Mouse (Mus musculus): Measurements from ENCODE around the gene Larp6. TPM values are rescaled to one million over a fixed set of nuclear protein-coding genes. Genes with fewer than 3 reads are reported as not detected.

Gene Larp6
- total and polyA plus RNA-seq, 2 experiments from 2014 or later = 26.0 to 33.4 TPM

GRCm38 (mm10) chr9:60752636-60753035 is 39.8 kb downstream of the Larp6 start:
- Histone ChIP-seq H3K27ac (no peak overlapping the region), H3K4me1 (ENCODE audit: insufficient read depth, low read length) (no peaks in the 10 kb centered on the region), H3K4me2 (ENCODE audit: low read depth, low read length) (no peak overlapping the region), H3K9me3 (ENCODE audit: low read length) (no peaks in the 10 kb centered on the region), H3K27me3 (ENCODE audit: insufficient read depth, low read length) (no peaks in the 10 kb centered on the region), H3K4me3 (ENCODE audit: low read length) (no peak overlapping the region), H3K9ac (replicated peaks; ENCODE audit: low read length) (no peak overlapping the region), H3K36me3 (ENCODE audit: insufficient read depth, low read length) (no peaks in the 10 kb centered on the region)
- DNase-seq (ENCODE audit: low spot score) (no peak), ATAC-seq (no peak)
- no peak for TF ChIP-seq CTCF (IDR thresholded peaks at IDR 0.05; ENCODE audit: low read depth)

- Histone ChIP-seq H3K36me3 (ENCODE audit: insufficient read depth, low read length) (no peaks in the 10 kb centered on the region), H3K27me3 (ENCODE audit: insufficient read depth, low read length) (no peaks in the 10 kb centered on the region), H3K4me1 (ENCODE audit: insufficient read depth, low read length) (no peaks in the 10 kb centered on the region), H3K9me3 (ENCODE audit: low read length) (no peaks in the 10 kb centered on the region), H3K9ac (replicated peaks; ENCODE audit: low read length) (no peak overlapping the region), H3K4me3 (ENCODE audit: low read length) (no peak overlapping the region), H3K4me2 (ENCODE audit: low read depth, low read length) (no peak overlapping the region), H3K27ac (no peak overlapping the region)
- peak; percentile 92 for TF ChIP-seq CTCF (IDR thresholded peaks at IDR 0.05; ENCODE audit: low read depth)
- ATAC-seq (0 out of 2 replicates have a peak, but pooled peaks have one; percentile 62), DNase-seq (ENCODE audit: low spot score) (peak; percentile 78)
- WGBS = 39% methylated on average over 6 of the region's 6 CpGs
Observed at GRCm38 (mm10) chr9:60756258-60756657, 43.5 kb downstream of the Larp6 start.

- WGBS = 65% methylated on average over 15 of the region's 15 CpGs
- Histone ChIP-seq H3K9me3 (ENCODE audit: low read length) (no peaks in the 10 kb centered on the region), H3K4me1 (ENCODE audit: insufficient read depth, low read length) (no peaks in the 10 kb centered on the region), H3K9ac (replicated peaks; ENCODE audit: low read length) (no peak overlapping the region), H3K27ac (0 out of 2 replicates have a peak overlapping the region, but pooled peaks have one; percentile 12), H3K27me3 (ENCODE audit: insufficient read depth, low read length) (no peaks in the 10 kb centered on the region), H3K4me3 (ENCODE audit: low read length) (no peak overlapping the region), H3K36me3 (ENCODE audit: insufficient read depth, low read length) (no peaks in the 10 kb centered on the region), H3K4me2 (ENCODE audit: low read depth, low read length) (no peak overlapping the region)
- DNase-seq (ENCODE audit: low spot score) (peak; percentile 35), ATAC-seq (peak; percentile 27; the same call in 1 of the 2 replicates)
- no peak for TF ChIP-seq CTCF (IDR thresholded peaks at IDR 0.05; ENCODE audit: low read depth)
Observed at GRCm38 (mm10) chr9:60756866-60757740, 44.3 kb downstream of the Larp6 start.

GRCm38 (mm10) chr9:60757817-60758216 is 45.0 kb downstream of the Larp6 start:
- Histone ChIP-seq H3K4me3 (ENCODE audit: low read length) (no peak overlapping the region), H3K9ac (replicated peaks; ENCODE audit: low read length) (no peak overlapping the region), H3K36me3 (ENCODE audit: insufficient read depth, low read length) (no peaks in the 10 kb centered on the region), H3K27ac (no peak overlapping the region), H3K4me2 (ENCODE audit: low read depth, low read length) (no peak overlapping the region), H3K27me3 (ENCODE audit: insufficient read depth, low read length) (no peaks in the 10 kb centered on the region), H3K9me3 (ENCODE audit: low read length) (no peaks in the 10 kb centered on the region), H3K4me1 (ENCODE audit: insufficient read depth, low read length) (no peaks in the 10 kb centered on the region)
- ATAC-seq = no peak
- 62% methylated on average over 5 of the region's 5 CpGs for WGBS
- TF ChIP-seq CTCF (IDR thresholded peaks at IDR 0.05; ENCODE audit: low read depth) = no peak
- no peak for DNase-seq (ENCODE audit: low spot score)

GRCm38 (mm10) chr9:60759436-60760007 is 46.7 kb downstream of the Larp6 start:
- ATAC-seq = no peak
- peak; percentile 4 for DNase-seq (ENCODE audit: low spot score)
- 55% methylated on average over 10 of the region's 10 CpGs for WGBS
- Histone ChIP-seq H3K36me3 (ENCODE audit: insufficient read depth, low read length) (no peaks in the 10 kb centered on the region), H3K27ac (peak overlapping the region; percentile 37; the same call in 1 of the 2 replicates), H3K9ac (replicated peaks; ENCODE audit: low read length) (no peak overlapping the region), H3K27me3 (ENCODE audit: insufficient read depth, low read length) (no peaks in the 10 kb centered on the region), H3K4me2 (ENCODE audit: low read depth, low read length) (no peak overlapping the region), H3K4me3 (ENCODE audit: low read length) (no peak overlapping the region), H3K4me1 (ENCODE audit: insufficient read depth, low read length) (no peaks in the 10 kb centered on the region), H3K9me3 (ENCODE audit: low read length) (no peaks in the 10 kb centered on the region)
- TF ChIP-seq CTCF (IDR thresholded peaks at IDR 0.05; ENCODE audit: low read depth) = no peak

GRCm38 (mm10) chr9:60765181-60765580 is 52.4 kb downstream of the Larp6 start:
- no peak overlapping the region for H3K27ac ChIP-seq
- no peaks in the 10 kb centered on the region for H3K9me3 ChIP-seq (ENCODE audit: low read length)
- no peak for DNase-seq (ENCODE audit: low spot score)
- ATAC-seq = no peak
- H3K4me2 ChIP-seq (ENCODE audit: low read depth, low read length) = no peak overlapping the region
- H3K9ac ChIP-seq (replicated peaks; ENCODE audit: low read length) = no peak overlapping the region
- WGBS = 40% methylated on average over 2 of the region's 2 CpGs
- TF ChIP-seq CTCF (IDR thresholded peaks at IDR 0.05; ENCODE audit: low read depth) = no peak
- H3K4me3 ChIP-seq (ENCODE audit: low read length) = no peak overlapping the region
- H3K36me3 ChIP-seq (ENCODE audit: insufficient read depth, low read length) = no peaks in the 10 kb centered on the region
- H3K4me1 ChIP-seq (ENCODE audit: insufficient read depth, low read length) = peaks cover 3% of the 10 kb centered on the region
- no peaks in the 10 kb centered on the region for H3K27me3 ChIP-seq (ENCODE audit: insufficient read depth, low read length)
